Mouse (Mus musculus) intestine, postnatal 0 days (tissue): Measurements from ENCODE around the gene Tet2. TPM values are rescaled to one million over a fixed set of nuclear protein-coding genes. Genes with fewer than 3 reads are reported as not detected.

Source experiments
- ATAC-seq: fragments of 200-750 bp; cut with Nextera tagmentation; 2 replicates; pipeline ENCODE4 v1.8.0; 2017; ENCODE audit warnings: mild to moderate bottlenecking, moderate TSS enrichment, moderate library complexity
- H3K27ac ChIP-seq: fragments of 300-500 bp; sonication (generic); 2 replicates; pipeline ENCODE4 v1.5.1; 2014; ENCODE audit warnings: mild to moderate bottlenecking, low read depth, low read length, moderate library complexity
- H3K27me3 ChIP-seq: fragments of 300-500 bp; sonication (generic); replicated peaks from 2 replicates; pipeline ENCODE4 v1.6.1; 2014; ENCODE audit warnings: low read length, mixed read lengths; ENCODE audit not compliant: control insufficient read depth, insufficient read depth
- H3K36me3 ChIP-seq: fragments of 300-500 bp; sonication (generic); 2 replicates; pipeline ENCODE4 v1.6.1; 2014; ENCODE audit warnings: mild to moderate bottlenecking, moderate library complexity; ENCODE audit not compliant: control insufficient read depth, insufficient read depth
- H3K4me1 ChIP-seq: fragments of 300-500 bp; sonication (generic); replicated peaks from 2 replicates; pipeline ENCODE4 v1.6.1; 2014; ENCODE audit warnings: antibody characterized with exemption, low read length, mixed read lengths; ENCODE audit not compliant: control insufficient read depth, insufficient read depth
- H3K4me2 ChIP-seq: fragments of 300-500 bp; sonication (generic); replicated peaks from 2 replicates; pipeline ENCODE4 v1.6.1; 2014; ENCODE audit warnings: low read depth, mild to moderate bottlenecking, moderate library complexity
- H3K4me3 ChIP-seq: fragments of 300-500 bp; sonication (generic); 2 replicates; pipeline ENCODE4 v1.5.1; 2014; ENCODE audit warnings: low read depth, low read length
- H3K9ac ChIP-seq: fragments of 300-500 bp; sonication (generic); 2 replicates; pipeline ENCODE4 v1.6.1; 2014; ENCODE audit warnings: mild to moderate bottlenecking, low read depth, low read length
- H3K9me3 ChIP-seq: fragments of 300-500 bp; sonication (generic); 2 replicates; pipeline ENCODE4 v1.6.1; 2016; ENCODE audit warnings: mixed run types; ENCODE audit not compliant: control insufficient read depth
- CTCF ChIP-seq: sonication (generic); IDR thresholded peaks from 2 replicates; pipeline ENCODE4 v1.5.1; 2016; ENCODE audit warnings: low read depth, mild to moderate bottlenecking, control low read depth, antibody characterized with exemption, moderate library complexity
- WGBS: fragments of 180-500 bp; shearing (Covaris S2); extraction: QIAGEN DNeasy Blood & Tissue Kit; methylation state at CpG from one replicate; pipeline ENCODE4 v1.1.7; 2014; 5-methylcytosine and 5-hydroxymethylcytosine counted together
- polyA plus RNA-seq: library from polyadenylated mRNA; unstranded; fragments of >200 nt; fragmentation: Nextera tagmentation; extraction: Ambion mirVana; gene quantifications from 2 replicates; pipeline ENCODE4 v1.2.1, GENCODE M21; 2015

The Tet2 gene
- polyA plus RNA-seq, 1 experiment from 2014 or later, result 10.0 TPM

DNA sequence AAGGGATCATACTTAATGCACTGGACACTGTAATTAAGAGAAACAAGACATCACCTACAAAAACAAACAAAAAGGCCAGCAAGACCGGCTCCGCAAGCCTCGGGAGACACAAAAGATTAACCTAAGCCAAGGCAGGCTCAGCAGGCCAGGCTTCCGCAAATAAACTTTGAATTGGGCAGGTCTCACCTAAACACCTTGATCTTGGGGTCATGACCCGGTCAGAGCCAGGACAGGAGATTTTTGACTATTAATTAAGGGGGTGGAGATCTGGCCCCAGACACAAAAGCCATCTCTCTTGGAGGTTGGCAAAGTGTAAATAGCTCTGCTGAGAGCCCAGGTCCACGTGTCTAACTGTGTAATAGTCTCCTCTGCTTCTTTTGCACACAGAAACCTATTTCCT, 10.9 kb downstream of the Tet2 start:
- TF ChIP-seq CTCF, result no peak
- Histone ChIP-seq H3K27me3 (no peaks in the 10 kb centered on the region), H3K9me3 (no peaks in the 10 kb centered on the region), H3K9ac (no peak overlapping the region), H3K27ac (no peak overlapping the region), H3K36me3 (no peaks in the 10 kb centered on the region), H3K4me2 (no peak overlapping the region), H3K4me1 (no peaks in the 10 kb centered on the region), H3K4me3 (no peak overlapping the region)
- WGBS, result 36% methylated on average over 6 of the region's 6 CpGs
- no peak for ATAC-seq

DNA sequence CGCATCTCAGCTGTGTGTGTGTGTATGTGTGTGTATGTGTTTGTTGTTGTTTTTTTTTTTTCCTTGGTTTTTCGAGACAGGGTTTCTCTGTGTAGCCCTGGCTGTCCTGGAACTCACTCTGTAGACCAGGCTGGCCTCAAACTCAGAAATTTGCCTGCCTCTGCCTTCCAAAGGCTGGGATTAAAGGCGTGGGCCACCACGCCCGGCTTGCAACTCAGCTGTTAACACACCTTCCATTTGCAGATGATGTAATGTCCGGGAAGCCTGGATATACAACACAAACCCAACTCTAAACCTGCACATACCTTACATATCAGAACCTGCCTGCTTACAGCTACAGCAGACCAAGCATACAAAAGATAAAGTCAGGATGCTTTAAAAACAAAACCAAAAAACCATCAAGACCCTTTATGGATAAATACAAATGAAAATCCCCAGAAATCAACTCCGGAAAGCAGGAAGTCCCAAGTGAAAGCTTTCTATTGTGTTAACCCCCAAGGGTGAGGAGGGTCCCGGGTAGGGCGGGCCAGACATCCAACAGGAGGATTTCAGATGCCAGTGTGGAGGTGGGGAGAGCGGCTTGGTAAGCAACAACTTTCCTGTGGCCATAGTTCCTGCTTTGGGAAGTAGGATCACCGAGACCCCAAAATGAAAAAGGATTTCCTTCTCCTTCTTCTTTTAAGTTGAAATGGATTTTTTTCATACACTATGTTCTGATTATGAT, 11.5 kb downstream of the Tet2 start:
- Histone ChIP-seq H3K27ac (no peak overlapping the region), H3K4me3 (no peak overlapping the region), H3K4me1 (no peaks in the 10 kb centered on the region), H3K4me2 (no peak overlapping the region), H3K36me3 (no peaks in the 10 kb centered on the region), H3K9ac (no peak overlapping the region), H3K9me3 (no peaks in the 10 kb centered on the region), H3K27me3 (no peaks in the 10 kb centered on the region)
- 60% methylated on average over 11 of the region's 11 CpGs for WGBS
- ATAC-seq, result no peak
- no peak for TF ChIP-seq CTCF

DNA sequence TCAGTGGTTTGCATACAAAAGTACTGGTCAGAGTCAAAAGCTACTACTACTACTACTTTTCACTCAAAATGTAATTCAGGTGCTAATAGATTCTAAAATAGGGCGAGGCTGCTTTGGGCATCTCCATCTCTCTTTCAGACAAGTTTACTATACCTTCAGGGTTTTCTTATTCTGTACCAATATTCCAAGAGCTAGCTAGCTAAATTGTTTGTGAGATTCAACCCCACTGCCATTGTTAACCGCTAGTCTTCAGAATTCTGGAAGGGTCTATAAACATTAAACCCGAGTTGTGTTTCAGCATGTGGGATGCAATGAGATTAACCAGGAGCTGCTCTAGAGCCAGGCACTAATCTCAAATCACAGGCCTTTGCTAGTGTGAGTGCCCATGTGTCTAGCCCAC, 12.1 kb downstream of the Tet2 start:
- Histone ChIP-seq H3K27me3 (no peaks in the 10 kb centered on the region), H3K9ac (no peak overlapping the region), H3K36me3 (no peaks in the 10 kb centered on the region), H3K27ac (no peak overlapping the region), H3K4me3 (no peak overlapping the region), H3K4me2 (no peak overlapping the region), H3K4me1 (no peaks in the 10 kb centered on the region), H3K9me3 (no peaks in the 10 kb centered on the region)
- no peak for TF ChIP-seq CTCF
- WGBS, result 78% methylated on average over 3 of the region's 3 CpGs
- ATAC-seq, result no peak

DNA sequence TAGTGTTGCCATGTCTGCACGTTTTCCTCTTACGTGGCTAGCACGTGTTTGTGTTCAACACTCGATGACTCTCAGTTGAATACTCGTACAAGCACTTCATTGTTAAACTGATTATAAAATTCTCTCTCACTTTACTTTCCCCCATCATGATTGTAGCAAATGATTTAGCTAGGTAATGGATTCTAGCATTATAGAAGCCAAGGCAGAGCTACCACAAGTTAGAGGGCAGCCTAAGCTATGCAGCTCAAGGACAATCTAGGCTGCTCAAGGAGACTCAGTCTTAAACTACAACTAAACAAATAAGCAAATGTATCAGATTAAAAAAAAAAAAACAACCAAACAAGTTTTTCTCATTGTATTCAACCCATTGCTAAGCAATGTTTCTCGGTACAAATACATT, 12.7 kb downstream of the Tet2 start:
- H3K27ac ChIP-seq, result no peak overlapping the region
- no peak overlapping the region for H3K4me3 ChIP-seq
- 65% methylated on average over 6 of the region's 6 CpGs for WGBS
- no peak for TF ChIP-seq CTCF
- ATAC-seq, result no peak
- H3K4me2 ChIP-seq, result no peak overlapping the region
- no peak overlapping the region for H3K9ac ChIP-seq
- H3K27me3 ChIP-seq, result no peaks in the 10 kb centered on the region
- no peaks in the 10 kb centered on the region for H3K4me1 ChIP-seq
- H3K9me3 ChIP-seq, result no peaks in the 10 kb centered on the region
- no peaks in the 10 kb centered on the region for H3K36me3 ChIP-seq

DNA sequence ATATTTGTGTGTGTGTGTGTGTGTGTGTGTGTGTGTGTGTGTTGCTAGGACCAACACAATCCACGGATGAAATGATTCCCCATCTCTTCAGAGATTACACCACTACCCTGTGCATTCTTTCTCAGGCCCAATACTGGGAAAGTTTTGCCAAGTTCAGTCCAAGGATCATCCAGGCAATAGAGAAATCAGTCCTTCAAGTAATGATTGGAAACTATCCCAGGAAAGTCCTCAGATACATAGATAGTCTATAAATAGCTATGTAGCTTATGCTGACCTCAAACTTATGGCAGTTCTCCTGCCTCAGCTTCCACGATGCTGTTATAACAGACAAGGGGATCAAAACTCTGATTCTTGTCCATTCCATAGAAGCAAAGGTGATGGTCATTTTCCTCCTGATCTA, 13.8 kb downstream of the Tet2 start:
- ATAC-seq, result no peak
- Histone ChIP-seq H3K36me3 (no peaks in the 10 kb centered on the region), H3K9me3 (no peaks in the 10 kb centered on the region), H3K27ac (no peak overlapping the region), H3K4me1 (no peaks in the 10 kb centered on the region), H3K4me2 (no peak overlapping the region), H3K9ac (no peak overlapping the region), H3K4me3 (no peak overlapping the region), H3K27me3 (no peaks in the 10 kb centered on the region)
- WGBS, result 51% methylated on average over 2 of the region's 2 CpGs
- TF ChIP-seq CTCF, result no peak

DNA sequence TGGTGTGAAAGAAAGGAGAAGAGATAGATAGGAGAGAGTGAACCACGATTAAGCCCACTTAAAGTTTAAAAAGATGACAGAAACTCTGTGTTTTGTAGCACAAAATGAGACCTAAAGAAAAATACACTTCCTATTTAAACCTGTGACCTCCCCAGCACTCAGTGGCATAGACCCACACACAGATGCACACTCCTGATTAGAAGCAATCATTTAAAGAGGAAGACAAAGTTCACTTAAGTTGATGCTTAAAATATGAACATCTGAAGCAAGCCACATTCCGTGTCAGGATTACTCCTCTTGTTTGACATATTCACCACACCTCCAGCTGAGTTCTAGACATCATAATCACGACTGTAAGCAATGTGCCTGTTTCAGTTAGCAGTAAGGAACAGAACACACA, 14.3 kb downstream of the Tet2 start:
- no peaks in the 10 kb centered on the region for H3K9me3 ChIP-seq
- H3K9ac ChIP-seq, result no peak overlapping the region
- TF ChIP-seq CTCF, result no peak
- no peaks in the 10 kb centered on the region for H3K27me3 ChIP-seq
- no peaks in the 10 kb centered on the region for H3K36me3 ChIP-seq
- H3K4me2 ChIP-seq, result no peak overlapping the region
- WGBS, result 47% methylated on average over 3 of the region's 3 CpGs
- H3K4me3 ChIP-seq, result no peak overlapping the region
- no peak overlapping the region for H3K27ac ChIP-seq
- no peaks in the 10 kb centered on the region for H3K4me1 ChIP-seq
- no peak for ATAC-seq
